Mouse (Mus musculus): ENCODE data around the gene Bank1.

- TF ChIP-seq POLR2A (IDR thresholded peaks at IDR 0.05; ENCODE audit: low read depth, low read length) = no peak
- TF ChIP-seq CTCF (IDR thresholded peaks at IDR 0.05; ENCODE audit: borderline replicate concordance, insufficient read depth, low read length) = no peak
These were observed 154.2 kb downstream of the Bank1 start for GRCm38 (mm10) chr3:136171631-136172030.
